Mouse (Mus musculus): ENCODE results near the gene Fbxl21.
A peak's percentile ranks its signal among the peaks of the same experiment; 100 is the strongest.

The Fbxl21 gene

DNA sequence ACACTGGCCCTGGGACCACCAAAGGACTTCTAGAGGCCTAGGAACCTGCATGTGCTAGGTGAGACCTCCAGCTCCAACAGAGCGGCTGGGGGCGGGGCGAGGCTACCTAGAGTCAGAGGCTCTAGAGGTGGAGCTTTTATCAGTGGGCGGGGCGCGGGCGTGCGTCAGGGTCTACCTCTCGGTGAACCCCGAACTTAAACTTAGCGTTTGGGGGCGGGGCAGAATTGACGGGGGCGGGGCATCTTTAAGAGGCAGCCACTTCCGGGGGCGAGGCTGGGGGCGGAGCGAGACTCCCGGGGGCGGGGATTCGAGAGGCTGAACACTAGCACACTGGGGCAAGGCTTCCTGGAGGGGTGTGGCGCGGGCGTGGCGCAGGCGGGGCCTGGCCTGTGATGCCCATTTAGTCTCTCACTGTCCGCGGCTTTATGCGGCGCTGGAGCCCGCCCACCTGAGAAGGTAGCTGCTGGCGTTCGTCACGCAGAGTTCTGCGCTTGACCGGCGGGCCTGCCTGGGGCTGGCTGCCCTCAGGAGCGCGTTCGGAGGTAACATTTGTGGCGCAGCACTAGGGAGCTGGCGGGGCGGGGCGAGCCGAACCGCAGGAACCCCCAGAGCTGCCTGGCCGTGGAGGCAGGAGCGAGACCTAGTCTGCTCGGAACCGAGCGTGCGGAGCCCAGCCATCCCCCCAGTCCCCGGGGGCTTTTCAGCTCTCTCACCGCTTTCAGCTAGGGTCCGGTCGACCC lies at the start of gene Fbxl21:
Gene Fbxl21, plus strand, starts transcription at position 392 of the 740 bp plus-strand sequence.
- DNase-seq (ENCODE audit: low spot score in 2 of 2): peak; percentile 78 to 83

- DNase-seq (ENCODE audit: low spot score in 2 of 2): no peak
Measured at GRCm38 (mm10) chr13:56472661-56473060, 49.6 kb upstream of the Fbxl21 start.

GRCm38 (mm10) chr13:56475363-56475762 lies 46.9 kb upstream of the Fbxl21 start:
- DNase-seq (ENCODE audit: low spot score in 2 of 2): peak in 1 of 2 experiments; percentile 19

DNA sequence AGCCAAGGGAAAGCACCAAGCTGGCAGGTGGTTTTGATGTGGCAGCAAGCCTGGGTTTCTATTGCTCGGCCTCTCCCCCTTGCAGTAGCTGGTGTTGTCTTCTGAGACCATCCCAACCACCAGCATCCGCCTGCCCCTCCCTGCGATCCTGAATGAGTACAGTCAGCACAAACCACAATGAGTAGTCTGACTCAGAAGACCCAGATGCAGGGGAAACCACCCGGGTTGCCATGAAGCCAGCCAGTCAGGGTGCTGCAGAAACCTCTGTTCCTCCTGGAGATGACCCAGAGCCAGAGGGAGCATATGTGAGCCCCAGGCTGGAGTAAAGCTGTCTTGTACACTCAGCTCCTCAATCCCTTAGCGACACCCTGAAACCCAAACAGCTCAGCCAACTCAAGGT lies 45.5 kb upstream of the Fbxl21 start:
- DNase-seq (ENCODE audit: low spot score in 2 of 2): no peak

- peak; percentile 37 to 45 for DNase-seq (ENCODE audit: low spot score in 2 of 2)
Measured at GRCm38 (mm10) chr13:56477271-56477670, 45.0 kb upstream of the Fbxl21 start.

- DNase-seq (ENCODE audit: low spot score in 2 of 2): no peak
Measured at GRCm38 (mm10) chr13:56478027-56478426, 44.2 kb upstream of the Fbxl21 start.

- DNase-seq (ENCODE audit: low spot score in 2 of 2): no peak
Measured at GRCm38 (mm10) chr13:56482146-56482545, 40.1 kb upstream of the Fbxl21 start, which contains the start of gene Il9. TSS of gene Il9 (minus strand) at chr13:56482246.

DNA sequence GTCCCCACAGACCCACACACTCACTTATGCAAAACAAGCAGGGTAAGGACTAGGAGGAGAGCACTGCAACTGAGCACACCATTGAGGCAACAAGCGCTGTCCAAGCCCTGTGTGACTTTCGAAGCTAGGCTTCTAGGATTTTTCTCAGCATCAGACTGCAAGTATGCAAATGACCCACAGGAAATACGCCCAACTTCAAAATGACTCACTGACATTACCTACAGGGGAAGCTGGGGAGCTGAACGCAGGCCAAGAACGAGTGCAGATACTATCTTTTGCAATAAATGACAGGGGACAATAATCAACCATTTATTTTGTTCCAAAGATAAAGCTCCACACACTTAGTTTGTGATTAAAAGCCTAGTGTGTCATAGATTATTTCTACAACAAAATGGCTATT lies 34.3 kb upstream of the Fbxl21 start:
- no peak for DNase-seq (ENCODE audit: low spot score in 2 of 2)

DNA sequence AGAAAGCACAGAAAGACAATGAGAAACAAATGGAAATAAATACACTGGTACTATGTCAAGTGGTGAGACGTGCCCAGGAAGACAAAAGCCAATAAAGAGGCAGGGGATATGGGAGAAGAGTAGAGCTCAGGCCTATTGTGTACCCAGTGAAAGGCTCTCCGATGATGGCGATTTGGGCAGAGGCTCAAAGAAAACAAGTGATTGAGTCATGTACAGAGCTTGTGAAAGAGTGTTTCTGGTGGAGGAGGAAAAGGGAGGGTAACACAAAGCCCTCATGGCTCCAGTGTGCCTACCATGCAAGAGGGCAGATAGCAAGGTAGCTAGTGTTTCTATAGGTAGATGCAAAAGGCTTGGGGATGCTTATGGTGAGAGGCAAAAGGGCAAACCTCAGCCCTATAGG lies 27.8 kb upstream of the Fbxl21 start:
- DNase-seq (ENCODE audit: low spot score in 2 of 2): no peak

GRCm38 (mm10) chr13:56500132-56500531 lies 22.1 kb upstream of the Fbxl21 start:
- DNase-seq (ENCODE audit: low spot score in 2 of 2): no peak

GRCm38 (mm10) chr13:56500636-56501035 lies 21.6 kb upstream of the Fbxl21 start:
- no peak for DNase-seq (ENCODE audit: low spot score in 2 of 2)

DNA sequence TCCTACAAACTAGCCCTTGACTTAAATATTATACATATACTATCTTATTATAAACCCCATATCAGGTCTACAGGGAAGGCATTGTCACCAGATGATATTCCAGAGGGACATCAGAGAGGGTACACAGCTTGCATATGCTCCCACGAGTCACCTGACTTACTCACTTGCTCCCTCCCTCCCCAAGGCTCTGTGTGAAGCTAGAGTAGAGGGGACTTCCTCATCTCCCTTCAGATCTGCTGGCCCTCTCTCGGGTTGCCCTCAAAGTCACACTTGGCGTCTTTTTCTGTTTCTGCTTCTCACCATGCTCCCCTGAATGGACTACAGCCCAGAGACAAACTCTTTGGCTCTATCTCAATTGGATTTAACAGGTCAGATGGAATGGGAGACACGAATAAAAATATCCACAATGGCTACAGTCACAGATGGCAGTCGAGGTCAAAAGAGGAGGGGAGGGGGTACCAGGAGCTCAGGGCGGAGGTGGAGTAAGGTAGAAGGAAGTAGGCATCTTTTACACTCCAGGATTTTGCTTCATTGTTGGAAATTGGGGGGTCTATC lies 20.3 kb upstream of the Fbxl21 start:
- DNase-seq (ENCODE audit: low spot score in 2 of 2): no peak

DNA sequence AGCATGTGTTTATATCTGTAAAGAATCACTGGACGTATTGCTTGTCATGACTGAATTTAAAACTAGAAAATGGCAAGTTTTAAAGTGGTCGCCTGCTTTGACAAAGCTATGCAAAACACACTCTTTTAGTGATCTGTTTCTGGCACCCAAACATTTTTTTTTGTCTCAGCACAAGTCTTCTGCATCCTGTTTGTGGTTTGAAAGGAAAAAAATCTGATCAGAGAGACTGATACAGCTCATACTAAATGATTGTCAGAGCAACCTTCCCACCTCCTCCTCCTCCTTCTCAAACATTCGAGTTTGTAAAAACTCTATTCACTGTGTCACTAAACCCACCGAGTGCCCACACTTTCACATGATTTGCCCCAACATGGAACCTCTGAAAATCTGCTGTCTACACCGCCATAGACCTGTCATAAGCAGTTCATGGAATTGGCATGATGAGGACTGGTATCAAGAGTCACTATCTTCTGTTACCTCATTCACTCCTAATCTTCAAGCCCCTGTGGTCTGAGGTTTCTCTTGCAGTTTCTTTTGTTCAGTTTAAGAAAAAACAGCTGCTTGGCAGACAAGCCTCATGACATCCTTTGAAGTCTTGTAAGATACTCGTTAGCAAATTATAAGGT lies 15.3 kb upstream of the Fbxl21 start:
- no peak for DNase-seq (ENCODE audit: low spot score in 2 of 2)

DNA sequence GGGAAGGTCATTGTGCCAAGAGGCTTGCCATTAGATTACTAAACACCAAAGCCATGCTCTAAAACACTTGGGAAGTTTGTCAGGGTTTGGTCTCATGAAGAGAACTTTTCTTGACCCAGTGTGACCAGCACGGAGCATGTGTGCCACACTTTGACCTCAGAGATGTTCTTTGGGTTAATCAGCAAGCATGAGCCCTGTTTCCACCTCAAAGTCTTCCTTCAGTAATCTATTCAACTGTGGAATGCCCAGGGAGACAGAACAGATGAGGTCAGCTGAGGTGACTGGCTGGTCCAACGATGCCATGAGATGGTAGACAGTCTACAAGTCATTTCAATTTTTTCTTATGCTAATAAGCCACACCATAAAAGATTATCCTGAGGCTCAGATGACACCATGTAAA lies 12.5 kb upstream of the Fbxl21 start:
- DNase-seq (ENCODE audit: low spot score in 2 of 2): no peak

- no peak for DNase-seq (ENCODE audit: low spot score in 2 of 2)
Measured at GRCm38 (mm10) chr13:56513595-56513994, 8.7 kb upstream of the Fbxl21 start.

- DNase-seq (ENCODE audit: low spot score in 2 of 2): no peak
Measured at GRCm38 (mm10) chr13:56516311-56516710, 6.0 kb upstream of the Fbxl21 start.

GRCm38 (mm10) chr13:56516816-56517215 lies 5.5 kb upstream of the Fbxl21 start:
- no peak for DNase-seq (ENCODE audit: low spot score in 2 of 2)

DNA sequence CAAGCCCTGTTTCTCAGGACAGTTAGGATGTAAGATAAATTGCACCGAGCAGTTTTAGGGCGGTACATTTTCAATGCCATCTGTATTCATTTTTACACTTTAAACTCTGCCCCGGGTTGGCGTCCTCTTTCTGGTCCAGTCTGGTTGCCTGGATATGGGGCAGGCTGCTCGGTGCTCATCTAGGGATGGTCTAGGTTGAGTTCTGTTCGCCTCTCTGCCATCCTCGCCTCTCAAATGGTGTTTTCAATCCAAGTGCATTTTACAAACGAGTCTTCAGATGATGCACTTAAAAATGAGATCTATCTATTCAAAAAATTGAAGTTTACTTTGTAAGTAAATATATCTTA lies 522 bp downstream of the Fbxl21 start:
- DNase-seq (ENCODE audit: low spot score in 2 of 2): no peak

DNA sequence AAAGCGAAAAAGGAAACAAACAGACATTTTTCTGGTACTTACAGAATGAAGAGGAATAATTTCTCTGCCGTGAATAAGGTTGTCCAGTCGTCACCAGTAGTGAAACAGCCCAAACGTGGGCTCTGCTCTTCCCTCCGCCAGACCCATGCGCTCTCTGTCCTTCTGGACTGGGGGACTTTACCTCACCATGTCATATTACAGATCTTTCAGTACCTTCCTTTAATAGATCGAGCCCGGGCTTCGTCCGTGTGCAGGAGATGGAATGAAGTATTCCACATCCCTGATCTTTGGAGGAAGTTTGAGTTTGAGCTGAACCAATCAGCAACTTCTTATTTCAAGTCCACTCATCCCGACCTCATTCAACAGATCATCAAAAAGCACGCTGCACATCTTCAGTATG lies 4.6 kb downstream of the Fbxl21 start:
- no peak for DNase-seq (ENCODE audit: low spot score in 2 of 2)

DNA sequence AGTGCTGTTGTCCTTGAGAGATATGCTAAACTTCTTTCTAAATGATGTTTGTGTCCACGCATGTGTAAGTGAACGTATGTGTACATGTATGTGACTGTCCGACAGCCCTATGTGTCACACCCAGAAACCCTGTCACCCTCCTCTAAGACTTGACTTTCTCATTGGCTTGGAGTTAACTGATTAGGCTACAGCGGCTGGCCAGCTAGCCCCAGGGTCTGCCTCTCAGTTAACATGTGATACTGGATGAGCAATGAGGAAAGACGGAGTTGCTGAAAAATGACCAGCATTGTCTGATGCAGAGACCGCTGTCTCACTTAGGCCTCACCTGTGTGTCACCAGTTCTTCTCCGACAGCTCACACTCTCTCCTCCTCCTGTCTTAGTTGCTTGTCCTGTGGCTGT lies 5.6 kb downstream of the Fbxl21 start:
- no peak for DNase-seq (ENCODE audit: low spot score in 2 of 2)

DNA sequence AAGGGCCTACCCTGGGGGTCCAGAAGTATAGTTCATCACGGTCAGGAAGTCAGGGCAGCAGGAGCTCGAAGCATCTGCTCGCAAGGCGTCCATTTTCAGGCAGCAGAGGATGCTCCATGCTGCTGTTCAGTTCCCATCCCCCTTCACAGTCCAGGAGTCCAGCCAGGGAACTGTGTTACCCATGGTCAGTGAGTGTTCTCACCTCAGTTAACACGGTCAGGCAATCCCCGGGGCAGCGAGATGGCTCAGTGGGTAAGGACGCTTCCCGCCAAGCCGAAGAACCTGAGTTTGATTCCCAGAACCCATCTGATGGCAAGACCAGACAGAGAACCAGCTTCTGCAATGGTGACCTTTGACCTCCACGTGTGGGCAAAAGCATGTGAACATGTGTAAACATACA lies 6.0 kb downstream of the Fbxl21 start:
- no peak for DNase-seq (ENCODE audit: low spot score in 2 of 2)

- DNase-seq (ENCODE audit: low spot score in 2 of 2): no peak
Measured at GRCm38 (mm10) chr13:56529031-56529430, 6.8 kb downstream of the Fbxl21 start.

GRCm38 (mm10) chr13:56529685-56530084 lies 7.4 kb downstream of the Fbxl21 start:
- no peak for DNase-seq (ENCODE audit: low spot score in 2 of 2)
